Mouse (Mus musculus): ENCODE measurements around the gene Sept9. TPM values are rescaled to one million over a fixed set of nuclear protein-coding genes. Genes with fewer than 3 reads are reported as not detected.

Gene Sept9
- polyA plus RNA-seq, 1 experiment, result not detected

- Histone ChIP-seq H3K27ac (ENCODE audit: insufficient read depth, low read depth, low read length) (no peak overlapping the region), H3K4me3 (ENCODE audit: insufficient read depth, low read depth, low read length) (no peak overlapping the region), H3K4me1 (ENCODE audit: control insufficient read depth, insufficient read depth, low read length) (peaks cover 36% of the 10 kb centered on the region)
- TF ChIP-seq CTCF (IDR thresholded peaks at IDR 0.05; ENCODE audit: insufficient read depth, low read depth, low read length) (no peak), POLR2A (IDR thresholded peaks at IDR 0.05; ENCODE audit: insufficient read depth, low read depth, low read length) (no peak)
- 88% methylated on average over 8 of the region's 8 CpGs for WGBS
Observed at GRCm38 (mm10) chr11:117288765-117289164, 89.3 kb downstream of the Sept9 start.

DNA sequence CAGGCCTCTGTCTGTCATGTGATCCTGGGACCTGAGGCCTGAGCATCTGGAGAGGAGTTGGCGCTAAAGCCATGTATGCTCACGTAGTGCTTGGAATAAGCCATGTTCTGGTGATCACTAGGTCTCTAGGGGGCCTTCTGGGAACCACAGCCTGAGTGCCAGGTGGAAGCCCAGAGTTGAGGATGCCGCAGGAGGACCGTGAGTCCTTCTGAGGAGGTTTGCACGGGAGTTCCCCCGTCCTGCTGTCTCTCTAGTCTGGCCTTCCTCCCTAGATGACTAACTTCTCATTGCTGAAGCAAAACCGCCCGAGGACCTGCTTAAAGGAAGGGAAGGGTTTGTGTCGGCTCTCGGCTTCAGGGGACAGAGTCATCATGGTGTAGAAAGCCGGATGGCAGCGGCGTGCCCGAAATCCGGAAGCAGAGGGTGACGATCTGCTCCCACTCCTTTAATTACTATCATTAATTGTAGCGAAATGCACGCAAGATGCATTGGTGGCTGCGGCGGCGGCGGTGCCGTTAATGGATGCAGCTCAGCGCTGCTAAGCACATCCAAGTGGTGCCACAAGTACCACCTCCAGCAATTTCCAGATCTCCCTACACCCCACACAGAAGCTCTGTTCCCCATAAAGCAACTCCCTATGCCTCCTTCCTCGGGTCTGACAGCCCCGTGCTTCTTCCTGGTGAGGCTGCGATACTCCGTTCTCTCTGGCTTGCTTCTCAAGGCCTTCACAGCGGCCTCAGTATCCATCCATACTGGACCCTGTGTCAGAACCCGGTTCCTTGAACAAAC, 92.0 kb downstream of the Sept9 start:
- no peak for TF ChIP-seq POLR2A (IDR thresholded peaks at IDR 0.05; ENCODE audit: insufficient read depth, low read depth, low read length)
- no peak for TF ChIP-seq CTCF (IDR thresholded peaks at IDR 0.05; ENCODE audit: insufficient read depth, low read depth, low read length)
- H3K27ac ChIP-seq (ENCODE audit: insufficient read depth, low read depth, low read length), result 0 out of 2 replicates have a peak overlapping the region, but pooled peaks have one; percentile 32
- 57% methylated on average over 30 of the region's 30 CpGs for WGBS
- no peak overlapping the region for H3K4me3 ChIP-seq (ENCODE audit: insufficient read depth, low read depth, low read length)
- H3K4me1 ChIP-seq (ENCODE audit: control insufficient read depth, insufficient read depth, low read length), result peaks cover 42% of the 10 kb centered on the region

- H3K4me1 ChIP-seq (ENCODE audit: control insufficient read depth, insufficient read depth, low read length), result peaks cover 50% of the 10 kb centered on the region
- no peak overlapping the region for H3K4me3 ChIP-seq (ENCODE audit: insufficient read depth, low read depth, low read length)
- TF ChIP-seq POLR2A (IDR thresholded peaks at IDR 0.05; ENCODE audit: insufficient read depth, low read depth, low read length) (no peak), CTCF (IDR thresholded peaks at IDR 0.05; ENCODE audit: insufficient read depth, low read depth, low read length) (no peak)
- WGBS, result 79% methylated on average over 11 of the region's 11 CpGs
- H3K27ac ChIP-seq (ENCODE audit: insufficient read depth, low read depth, low read length), result no peak overlapping the region
Observed at GRCm38 (mm10) chr11:117292446-117292845, 93.0 kb downstream of the Sept9 start.

- 54% methylated on average over 7 of the region's 7 CpGs for WGBS
- no peak for TF ChIP-seq POLR2A (IDR thresholded peaks at IDR 0.05; ENCODE audit: insufficient read depth, low read depth, low read length)
- no peak for TF ChIP-seq CTCF (IDR thresholded peaks at IDR 0.05; ENCODE audit: insufficient read depth, low read depth, low read length)
- no peak overlapping the region for H3K4me3 ChIP-seq (ENCODE audit: insufficient read depth, low read depth, low read length)
Observed at GRCm38 (mm10) chr11:117295266-117295665, 95.8 kb downstream of the Sept9 start.

DNA sequence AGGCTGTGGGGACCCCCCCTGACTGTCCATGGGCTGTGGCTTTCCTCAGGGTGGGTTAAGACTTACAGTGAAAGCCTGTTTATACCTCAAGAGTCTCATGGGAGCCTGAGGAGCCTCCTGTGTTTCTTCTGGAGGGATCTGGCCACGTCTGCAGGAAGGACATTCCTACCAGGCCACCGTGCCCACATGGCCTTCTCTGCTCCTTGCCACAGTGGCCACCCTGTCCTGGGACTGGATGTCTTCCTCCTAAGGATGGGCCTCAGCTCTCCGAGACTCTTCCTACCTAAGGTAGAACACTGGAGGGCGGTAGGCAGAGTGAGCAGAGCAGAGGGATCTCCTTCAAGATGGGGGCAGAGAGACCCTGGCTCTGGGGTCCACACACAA, 96.6 kb downstream of the Sept9 start:
- Histone ChIP-seq H3K4me1 (ENCODE audit: control insufficient read depth, insufficient read depth, low read length) (peaks cover 42% of the 10 kb centered on the region), H3K4me3 (ENCODE audit: insufficient read depth, low read depth, low read length) (no peak overlapping the region), H3K27ac (ENCODE audit: insufficient read depth, low read depth, low read length) (0 out of 2 replicates have a peak overlapping the region, but pooled peaks have one; percentile 26)
- 73% methylated on average over 4 of the region's 4 CpGs for WGBS
- TF ChIP-seq CTCF (IDR thresholded peaks at IDR 0.05; ENCODE audit: insufficient read depth, low read depth, low read length) (no peak), POLR2A (IDR thresholded peaks at IDR 0.05; ENCODE audit: insufficient read depth, low read depth, low read length) (no peak)

More at GRCm38 (mm10) chr11:117295266-117295665, 95.8 kb downstream of the Sept9 start:
- Histone ChIP-seq H3K27ac (ENCODE audit: insufficient read depth, low read depth, low read length) (no peak overlapping the region), H3K4me1 (ENCODE audit: control insufficient read depth, insufficient read depth, low read length) (peaks cover 50% of the 10 kb centered on the region)

DNA sequence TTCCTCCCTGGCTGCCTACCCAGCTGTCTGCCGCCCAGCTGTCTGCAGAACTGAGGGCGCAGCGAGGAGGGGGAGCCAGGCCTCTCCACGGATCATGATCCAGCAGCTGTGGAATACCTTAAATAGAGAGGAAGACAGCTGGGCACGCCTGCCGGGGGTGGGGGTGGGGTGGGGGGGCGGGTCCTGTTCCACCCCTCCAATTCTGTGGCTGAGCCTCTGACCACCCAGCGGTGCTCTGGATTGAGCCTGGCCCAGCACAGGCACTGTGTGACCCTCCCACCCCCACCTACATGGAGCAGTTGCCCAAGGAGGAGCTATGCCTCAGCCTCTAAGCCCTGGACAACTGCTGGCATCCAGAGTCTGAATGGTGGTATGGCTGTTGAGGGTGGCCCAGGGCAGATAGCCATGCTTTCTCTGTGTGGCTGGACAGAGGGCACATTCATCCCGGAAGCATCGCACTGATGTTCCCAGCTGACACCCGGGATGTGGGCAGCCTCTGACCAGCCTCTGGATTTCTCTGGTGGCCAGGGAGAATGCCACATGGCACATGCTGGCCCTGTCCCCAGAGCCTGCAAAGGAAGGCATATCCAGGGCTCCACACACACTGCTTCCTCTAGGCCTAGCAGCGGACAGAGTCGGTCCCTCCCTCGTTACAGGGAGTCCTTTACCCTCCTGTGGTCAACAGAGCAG, 97.2 kb downstream of the Sept9 start:
- Histone ChIP-seq H3K4me3 (ENCODE audit: insufficient read depth, low read depth, low read length) (no peak overlapping the region), H3K4me1 (ENCODE audit: control insufficient read depth, insufficient read depth, low read length) (peaks cover 37% of the 10 kb centered on the region), H3K27ac (ENCODE audit: insufficient read depth, low read depth, low read length) (peak overlapping the region; percentile 1)
- no peak for TF ChIP-seq POLR2A (IDR thresholded peaks at IDR 0.05; ENCODE audit: insufficient read depth, low read depth, low read length)
- TF ChIP-seq CTCF (IDR thresholded peaks at IDR 0.05; ENCODE audit: insufficient read depth, low read depth, low read length), result no peak
- WGBS, result 42% methylated on average over 14 of the region's 14 CpGs

DNA sequence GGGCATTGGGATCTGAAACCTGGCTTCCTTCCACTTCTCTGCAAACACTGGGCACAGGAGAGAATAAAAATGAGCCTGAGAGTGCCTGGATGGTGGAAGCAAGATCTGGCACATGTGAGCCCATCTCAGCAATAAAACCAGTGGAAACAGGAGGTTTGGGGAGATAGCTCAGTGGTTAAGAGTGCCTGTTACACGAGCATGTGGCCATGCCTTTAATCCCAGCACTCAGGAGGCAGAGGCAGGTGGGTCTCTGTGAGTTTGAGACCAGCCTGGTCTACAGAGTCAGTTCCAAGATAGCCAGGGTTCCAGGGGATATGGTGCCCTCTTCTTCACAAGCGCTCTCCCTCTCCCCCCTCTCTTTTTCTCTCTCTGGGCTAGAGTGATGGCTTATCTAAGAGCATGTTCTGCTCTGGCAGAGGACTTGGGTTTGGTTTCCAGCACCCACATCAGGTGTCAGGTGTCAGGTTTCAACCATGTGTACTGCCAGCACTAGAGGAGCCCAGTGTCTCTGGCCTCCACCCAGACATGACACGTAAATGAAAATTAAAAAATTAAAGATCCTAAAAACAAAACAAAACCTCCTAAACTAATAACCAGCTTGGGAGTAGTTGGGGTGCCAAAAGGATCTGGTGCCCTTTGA, 97.8 kb downstream of the Sept9 start:
- TF ChIP-seq CTCF (IDR thresholded peaks at IDR 0.05; ENCODE audit: insufficient read depth, low read depth, low read length), result no peak
- no peak for TF ChIP-seq POLR2A (IDR thresholded peaks at IDR 0.05; ENCODE audit: insufficient read depth, low read depth, low read length)
- peaks cover 32% of the 10 kb centered on the region for H3K4me1 ChIP-seq (ENCODE audit: control insufficient read depth, insufficient read depth, low read length)
- H3K4me3 ChIP-seq (ENCODE audit: insufficient read depth, low read depth, low read length), result no peak overlapping the region
- 88% methylated on average over 3 of the region's 3 CpGs for WGBS
- H3K27ac ChIP-seq (ENCODE audit: insufficient read depth, low read depth, low read length), result peak overlapping the region; percentile 1; the same call in 1 of the 2 replicates

DNA sequence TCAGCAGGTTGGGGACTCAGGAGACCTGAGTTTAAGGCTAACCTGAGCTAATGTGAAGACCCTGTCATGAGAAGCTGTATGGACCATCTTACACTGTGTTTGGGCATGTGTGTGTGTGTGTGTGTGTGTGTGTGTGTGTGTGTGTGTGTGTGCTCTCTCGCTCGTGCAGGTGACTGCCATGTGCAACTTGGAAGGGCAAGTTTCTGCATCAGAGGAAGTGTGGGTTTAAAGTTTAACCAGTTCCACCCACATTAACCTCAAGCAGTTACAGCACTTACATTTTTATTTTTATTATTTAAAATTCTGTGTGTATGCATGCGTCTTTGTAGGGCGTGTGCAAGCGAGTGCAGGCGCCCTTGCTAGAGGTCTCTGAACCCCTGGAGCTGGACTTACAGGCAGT, 100.3 kb downstream of the Sept9 start:
- WGBS, result 96% methylated on average over 6 of the region's 6 CpGs
- Histone ChIP-seq H3K4me1 (ENCODE audit: control insufficient read depth, insufficient read depth, low read length) (peaks cover 30% of the 10 kb centered on the region), H3K27ac (ENCODE audit: insufficient read depth, low read depth, low read length) (no peak overlapping the region), H3K4me3 (ENCODE audit: insufficient read depth, low read depth, low read length) (no peak overlapping the region)
- no peak for TF ChIP-seq CTCF (IDR thresholded peaks at IDR 0.05; ENCODE audit: insufficient read depth, low read depth, low read length)
- no peak for TF ChIP-seq POLR2A (IDR thresholded peaks at IDR 0.05; ENCODE audit: insufficient read depth, low read depth, low read length)

DNA sequence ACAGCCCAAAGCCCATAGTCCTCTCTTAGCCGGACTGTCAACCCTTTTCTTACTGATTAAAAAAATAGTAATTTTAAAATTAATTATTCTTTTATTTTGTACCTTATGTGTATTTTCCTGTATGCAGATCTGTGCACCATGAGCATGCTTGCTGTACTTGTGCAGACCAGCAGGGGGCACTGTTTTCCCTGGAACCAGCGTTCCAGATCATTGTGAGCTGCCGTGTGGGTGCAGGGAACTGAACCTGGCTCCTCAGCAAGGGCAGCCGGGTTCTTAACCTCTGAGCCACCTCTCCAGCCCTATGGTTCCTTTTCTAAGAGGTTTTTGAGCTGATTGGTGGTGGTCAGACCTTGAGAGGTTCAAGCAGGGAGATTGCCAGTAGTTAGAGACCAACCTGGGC, 101.3 kb downstream of the Sept9 start:
- TF ChIP-seq POLR2A (IDR thresholded peaks at IDR 0.05; ENCODE audit: insufficient read depth, low read depth, low read length) (no peak), CTCF (IDR thresholded peaks at IDR 0.05; ENCODE audit: insufficient read depth, low read depth, low read length) (peak; percentile 52; the same call in 1 of the 2 replicates)
- H3K4me1 ChIP-seq (ENCODE audit: control insufficient read depth, insufficient read depth, low read length), result peaks cover 22% of the 10 kb centered on the region
- H3K4me3 ChIP-seq (ENCODE audit: insufficient read depth, low read depth, low read length), result no peak overlapping the region
- WGBS, result 95% methylated on average over 4 of the region's 4 CpGs
- no peak overlapping the region for H3K27ac ChIP-seq (ENCODE audit: insufficient read depth, low read depth, low read length)
